Mouse (Mus musculus) regulatory T cell (primary cell): ENCODE results near the gene Slc17a8.

Experiments
- in situ Hi-C: fragments of 300-600 bp; cut with MboI, MseI; formaldehyde crosslinking; loops from one replicate; pipeline ENCODE4 v1.15.1; 2025; ENCODE audit warnings: high pct_unique_total_duplicates

Slc17a8 gene

GRCm38 (mm10) chr10:89531194-89531634, 89.8 kb downstream of the Slc17a8 start:
- in situ Hi-C loops, result no loop called here

- in situ Hi-C loops, result no loop called here
Measured at GRCm38 (mm10) chr10:89527054-89527453, 94.0 kb downstream of the Slc17a8 start.

GRCm38 (mm10) chr10:89525823-89526222, 95.2 kb downstream of the Slc17a8 start:
- in situ Hi-C loops, result no loop called here
